Mouse (Mus musculus) intestine, postnatal 0 days (tissue): ENCODE data around the gene Sult1e1. TPM values are rescaled to one million over a fixed set of nuclear protein-coding genes. Genes with fewer than 3 reads are reported as not detected.

Source experiments
- ATAC-seq: fragments of 200-750 bp; cut with Nextera tagmentation; 2 replicates; pipeline ENCODE4 v1.8.0; 2017; ENCODE audit warnings: mild to moderate bottlenecking, moderate TSS enrichment, moderate library complexity
- H3K27ac ChIP-seq: fragments of 300-500 bp; sonication (generic); 2 replicates; pipeline ENCODE4 v1.5.1; 2014; ENCODE audit warnings: mild to moderate bottlenecking, low read depth, low read length, moderate library complexity
- H3K27me3 ChIP-seq: fragments of 300-500 bp; sonication (generic); replicated peaks from 2 replicates; pipeline ENCODE4 v1.6.1; 2014; ENCODE audit warnings: low read length, mixed read lengths; ENCODE audit not compliant: control insufficient read depth, insufficient read depth
- H3K36me3 ChIP-seq: fragments of 300-500 bp; sonication (generic); 2 replicates; pipeline ENCODE4 v1.6.1; 2014; ENCODE audit warnings: mild to moderate bottlenecking, moderate library complexity; ENCODE audit not compliant: control insufficient read depth, insufficient read depth
- H3K4me1 ChIP-seq: fragments of 300-500 bp; sonication (generic); replicated peaks from 2 replicates; pipeline ENCODE4 v1.6.1; 2014; ENCODE audit warnings: antibody characterized with exemption, low read length, mixed read lengths; ENCODE audit not compliant: control insufficient read depth, insufficient read depth
- H3K4me2 ChIP-seq: fragments of 300-500 bp; sonication (generic); replicated peaks from 2 replicates; pipeline ENCODE4 v1.6.1; 2014; ENCODE audit warnings: low read depth, mild to moderate bottlenecking, moderate library complexity
- H3K4me3 ChIP-seq: fragments of 300-500 bp; sonication (generic); 2 replicates; pipeline ENCODE4 v1.5.1; 2014; ENCODE audit warnings: low read depth, low read length
- H3K9ac ChIP-seq: fragments of 300-500 bp; sonication (generic); 2 replicates; pipeline ENCODE4 v1.6.1; 2014; ENCODE audit warnings: mild to moderate bottlenecking, low read depth, low read length
- H3K9me3 ChIP-seq: fragments of 300-500 bp; sonication (generic); 2 replicates; pipeline ENCODE4 v1.6.1; 2016; ENCODE audit warnings: mixed run types; ENCODE audit not compliant: control insufficient read depth
- CTCF ChIP-seq: sonication (generic); IDR thresholded peaks from 2 replicates; pipeline ENCODE4 v1.5.1; 2016; ENCODE audit warnings: low read depth, mild to moderate bottlenecking, control low read depth, antibody characterized with exemption, moderate library complexity
- WGBS: fragments of 180-500 bp; shearing (Covaris S2); extraction: QIAGEN DNeasy Blood & Tissue Kit; methylation state at CpG from one replicate; pipeline ENCODE4 v1.1.7; 2014; 5-methylcytosine and 5-hydroxymethylcytosine counted together
- polyA plus RNA-seq: library from polyadenylated mRNA; unstranded; fragments of >200 nt; fragmentation: Nextera tagmentation; extraction: Ambion mirVana; gene quantifications from 2 replicates; pipeline ENCODE4 v1.2.1, GENCODE M21; 2015

Sult1e1 gene
- polyA plus RNA-seq: not detected in 2 replicates

DNA sequence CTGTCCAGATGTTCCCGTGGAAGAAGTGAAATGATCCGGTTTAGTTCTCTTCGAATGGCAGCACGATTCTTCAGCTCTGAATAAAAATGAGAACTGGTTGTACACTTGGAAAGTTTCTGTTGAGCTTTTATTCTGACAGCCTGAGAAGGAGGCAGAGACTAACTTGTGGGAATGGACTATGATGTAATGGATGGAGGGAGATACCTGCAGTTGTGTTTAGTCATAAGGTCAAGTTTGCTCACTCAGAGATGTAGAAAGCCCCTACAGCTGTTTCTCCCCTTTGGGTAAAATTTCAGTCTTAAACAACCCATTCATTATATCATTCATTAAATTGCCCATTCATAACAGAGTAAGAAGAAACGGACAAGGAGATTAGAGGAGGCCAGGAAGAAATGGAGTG, at the start of gene Sult1e1:
TSS of gene Sult1e1 (minus strand) at position 101 of the 400 bp plus-strand sequence.
- TF ChIP-seq CTCF: no peak

DNA sequence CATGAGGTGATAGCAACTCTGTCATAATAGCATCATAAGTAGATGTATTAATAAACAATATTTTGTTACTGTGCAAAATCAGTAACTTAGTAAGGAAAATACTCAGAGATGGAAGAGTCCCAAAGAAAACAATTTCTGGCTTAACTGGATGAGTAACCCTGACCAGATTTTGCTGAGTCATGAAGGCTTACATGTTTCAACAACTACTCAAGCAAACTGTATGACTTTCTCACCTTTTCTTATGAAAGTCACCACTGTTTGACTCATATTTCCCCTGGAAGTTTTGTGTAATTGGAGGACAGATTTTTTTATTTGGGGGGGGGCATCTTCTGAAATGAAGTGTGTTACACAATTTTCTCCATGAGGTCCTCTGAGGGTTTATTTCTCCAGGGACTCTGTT, 31.3 kb upstream of the Sult1e1 start:
- Histone ChIP-seq H3K9me3 (no peaks in the 10 kb centered on the region), H3K4me1 (no peaks in the 10 kb centered on the region), H3K27me3 (no peaks in the 10 kb centered on the region), H3K36me3 (no peaks in the 10 kb centered on the region), H3K27ac (no peak overlapping the region), H3K9ac (no peak overlapping the region), H3K4me2 (no peak overlapping the region), H3K4me3 (no peak overlapping the region)
- TF ChIP-seq CTCF: no peak
- ATAC-seq: no peak

More for the DNA sequence above, at the start of gene Sult1e1:
- no peak within 1 kb of the TSS for H3K4me2 ChIP-seq
- no peak for ATAC-seq
- no peaks in the 10 kb centered on the region for H3K27me3 ChIP-seq
- H3K27ac ChIP-seq: no peak within 1 kb of the TSS
- WGBS: 77% methylated on average over 5 of the region's 5 CpGs
- no peak within 1 kb of the TSS for H3K4me3 ChIP-seq
- H3K4me1 ChIP-seq: no peaks in the 10 kb centered on the region
- no peak within 1 kb of the TSS for H3K9ac ChIP-seq
- no peaks in the 10 kb centered on the region for H3K36me3 ChIP-seq
- no peaks in the 10 kb centered on the region for H3K9me3 ChIP-seq

DNA sequence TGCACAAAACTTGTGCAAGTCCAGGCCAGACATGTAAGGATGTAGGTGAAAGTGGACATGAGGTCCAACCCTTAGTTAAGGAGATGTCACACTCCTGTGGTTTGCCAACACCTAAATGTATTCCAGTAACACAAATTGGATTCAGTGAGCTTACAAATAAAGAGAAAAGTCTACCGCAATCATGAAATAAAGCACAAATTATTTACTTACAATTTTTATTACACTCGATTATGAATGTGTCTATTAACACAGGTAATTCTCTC, 23.7 kb upstream of the Sult1e1 start:
- no peaks in the 10 kb centered on the region for H3K27me3 ChIP-seq
- no peaks in the 10 kb centered on the region for H3K36me3 ChIP-seq
- H3K9me3 ChIP-seq: no peaks in the 10 kb centered on the region
- H3K4me3 ChIP-seq: no peak overlapping the region
- WGBS: 89% methylated on average over 2 of the region's 2 CpGs
- TF ChIP-seq CTCF: no peak
- no peak overlapping the region for H3K9ac ChIP-seq
- no peak overlapping the region for H3K4me2 ChIP-seq
- 0 out of 2 replicates have a peak, but pooled peaks have one; percentile 25 for ATAC-seq
- H3K27ac ChIP-seq: no peak overlapping the region
- no peaks in the 10 kb centered on the region for H3K4me1 ChIP-seq

DNA sequence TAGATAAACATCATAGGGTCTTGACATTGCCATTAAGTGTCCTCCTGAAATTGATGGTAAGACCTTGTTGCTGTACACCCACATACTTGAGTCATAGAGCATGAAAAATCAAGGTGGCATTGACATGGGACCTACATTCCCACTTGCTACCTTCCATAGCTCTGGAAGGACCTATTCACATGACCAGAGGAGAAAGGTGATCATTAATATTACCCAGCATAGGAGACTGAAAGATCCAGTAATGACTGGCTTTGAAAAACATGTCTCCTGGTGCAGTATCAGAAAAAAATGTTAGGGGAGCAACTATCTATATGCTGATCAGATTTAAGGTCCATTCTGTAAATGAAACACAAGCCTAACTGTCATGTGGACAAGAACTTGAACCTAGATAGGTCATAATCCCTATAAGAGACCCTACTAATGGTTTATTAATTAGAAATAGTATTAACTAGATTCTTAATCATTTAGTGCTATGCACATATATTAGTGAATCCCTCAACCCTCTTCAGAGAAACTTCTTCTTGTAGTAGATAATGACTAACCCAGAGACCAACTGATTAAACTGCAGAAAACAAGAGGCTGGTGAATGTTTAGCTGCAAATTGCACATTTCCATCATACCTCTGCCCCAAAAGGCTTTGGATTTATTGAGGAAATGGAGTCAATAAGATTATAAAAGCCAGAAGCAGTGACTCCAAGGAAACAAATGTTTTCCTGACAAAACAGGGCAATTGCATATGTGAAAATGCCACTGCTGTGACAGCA, 23.2 kb upstream of the Sult1e1 start:
- Histone ChIP-seq H3K4me1 (no peaks in the 10 kb centered on the region), H3K4me2 (no peak overlapping the region), H3K36me3 (no peaks in the 10 kb centered on the region), H3K9ac (no peak overlapping the region), H3K27ac (no peak overlapping the region), H3K9me3 (no peaks in the 10 kb centered on the region), H3K27me3 (no peaks in the 10 kb centered on the region), H3K4me3 (no peak overlapping the region)
- no peak for TF ChIP-seq CTCF
- no peak for ATAC-seq

DNA sequence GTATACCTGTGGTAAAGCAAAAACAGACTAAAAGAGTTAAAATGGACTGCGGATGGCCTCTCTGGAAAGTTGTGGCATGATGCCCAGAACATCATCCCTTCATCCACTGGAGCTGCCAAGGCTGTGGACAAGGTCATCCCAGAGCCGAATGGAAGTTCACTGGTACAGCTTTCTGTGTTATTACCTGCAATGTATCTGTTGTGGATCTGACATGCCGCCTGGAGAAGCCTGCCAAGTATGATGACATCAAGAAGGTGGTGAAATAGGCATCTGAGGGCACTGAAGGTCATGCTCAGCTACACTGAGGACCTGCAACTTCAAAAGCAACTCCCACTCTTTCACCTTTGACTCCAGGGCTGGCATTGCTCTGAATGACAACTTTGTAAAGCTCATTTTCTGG, 9.6 kb upstream of the Sult1e1 start:
- no peak overlapping the region for H3K4me2 ChIP-seq
- no peak overlapping the region for H3K9ac ChIP-seq
- WGBS: 75% methylated on average over 3 of the region's 3 CpGs
- H3K36me3 ChIP-seq: no peaks in the 10 kb centered on the region
- ATAC-seq: no peak
- H3K27ac ChIP-seq: no peak overlapping the region
- no peaks in the 10 kb centered on the region for H3K27me3 ChIP-seq
- no peaks in the 10 kb centered on the region for H3K4me1 ChIP-seq
- no peak for TF ChIP-seq CTCF
- H3K9me3 ChIP-seq: no peaks in the 10 kb centered on the region
- H3K4me3 ChIP-seq: no peak overlapping the region

DNA sequence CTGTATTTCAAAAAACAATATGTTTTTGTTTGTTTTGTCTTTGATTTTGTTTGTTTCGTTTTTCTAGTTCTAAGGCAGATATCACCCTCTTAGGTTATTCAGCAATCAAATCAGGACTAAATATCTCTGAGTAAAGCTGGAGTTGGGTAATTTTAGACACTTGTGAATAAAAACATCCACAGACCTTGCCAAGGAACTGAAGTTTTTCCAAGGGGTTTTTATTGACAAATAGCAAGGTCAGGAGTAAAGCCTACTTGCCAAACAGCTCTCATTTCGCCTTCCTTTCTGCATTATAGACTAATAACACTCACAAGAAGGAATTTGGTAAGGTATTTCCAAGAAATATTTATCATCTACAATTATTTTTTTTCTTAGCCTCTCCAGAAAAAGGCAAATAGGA, 6.5 kb upstream of the Sult1e1 start:
- no peak for ATAC-seq
- no peaks in the 10 kb centered on the region for H3K36me3 ChIP-seq
- no peak overlapping the region for H3K27ac ChIP-seq
- no peak overlapping the region for H3K9ac ChIP-seq
- H3K27me3 ChIP-seq: no peaks in the 10 kb centered on the region
- WGBS: 72% methylated on average over 2 of the region's 2 CpGs
- no peak overlapping the region for H3K4me2 ChIP-seq
- H3K4me1 ChIP-seq: no peaks in the 10 kb centered on the region
- no peak for TF ChIP-seq CTCF
- no peak overlapping the region for H3K4me3 ChIP-seq
- H3K9me3 ChIP-seq: no peaks in the 10 kb centered on the region

DNA sequence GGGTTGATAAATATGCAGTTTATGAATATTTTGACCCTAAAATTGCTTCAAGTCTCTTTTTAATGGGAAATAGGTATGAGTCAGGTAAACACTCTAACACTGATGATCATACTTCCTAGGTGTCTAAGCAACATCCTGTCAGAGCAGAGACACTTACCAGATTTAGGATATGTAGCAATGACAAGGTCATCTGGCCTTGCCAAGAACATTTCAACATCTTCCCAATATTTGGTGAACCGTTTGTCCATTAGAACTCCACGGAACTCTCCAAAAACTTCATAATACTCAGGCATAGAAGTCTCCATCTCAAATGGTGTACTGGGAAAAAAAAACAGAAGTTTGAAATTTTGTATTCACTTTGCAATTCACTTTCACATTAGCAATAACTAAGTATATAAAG, 1.5 kb downstream of the Sult1e1 start:
- TF ChIP-seq CTCF: no peak
- WGBS: 83% methylated on average over 2 of the region's 2 CpGs
- H3K27me3 ChIP-seq: no peaks in the 10 kb centered on the region

More for the DNA sequence above, 1.5 kb downstream of the Sult1e1 start:
- Histone ChIP-seq H3K9me3 (no peaks in the 10 kb centered on the region), H3K4me3 (no peak overlapping the region), H3K9ac (no peak overlapping the region), H3K27ac (no peak overlapping the region), H3K36me3 (no peaks in the 10 kb centered on the region), H3K4me2 (no peak overlapping the region), H3K4me1 (no peaks in the 10 kb centered on the region)
- ATAC-seq: no peak
